Mouse (Mus musculus) kidney, adult 2 months (tissue): Measurements from ENCODE around the gene Gm28051.

Experiments used
- CTCF ChIP-seq: fragments of 200-500 bp; conservative IDR thresholded peaks from 2 replicates; pipeline ENCODE4 v1.5.1; 2011; ENCODE audit warnings: low read depth, mild to moderate bottlenecking, control low read depth, low read length, moderate library complexity, mixed read lengths; ENCODE audit not compliant: insufficient read depth, insufficient read length
- POLR2A ChIP-seq: fragments of 200-500 bp; IDR thresholded peaks from one replicate; pipeline ENCODE4 v1.6.1; 2011; ENCODE audit warnings: low read depth, low read length, control low read depth

- no peak for TF ChIP-seq CTCF
- TF ChIP-seq POLR2A: no peak
These were observed 55.8 kb downstream of the Gm28051 start for GRCm38 (mm10) chr12:102701691-102702207.
